Mouse (Mus musculus) midbrain, embryonic 14.5 days (tissue): Measurements from ENCODE around the gene Eps8l3. TPM values are rescaled to one million over a fixed set of nuclear protein-coding genes. Genes with fewer than 3 reads are reported as not detected.
"Not testable (repeated sequence)": the region's sequence is repeated elsewhere in the genome, so short reads cannot be mapped to it uniquely, and the experiment has no call there.

Experiments used
- ATAC-seq: fragments of 200-750 bp; cut with Nextera tagmentation; 2 replicates; pipeline ENCODE4 v1.8.0; 2017; ENCODE audit warnings: moderate number of reproducible peaks, moderate library complexity; ENCODE audit not compliant: low FRiP score, low TSS enrichment
- DNase-seq: peaks from one replicate; pipeline ENCODE4 v3.0.0-alpha.2; 2015
- H3K27ac ChIP-seq: fragments of 300-500 bp; sonication (generic); replicated peaks from 2 replicates; pipeline ENCODE4 v1.5.1; 2014; ENCODE audit warnings: mild to moderate bottlenecking, low read depth, low read length, moderate library complexity
- H3K27me3 ChIP-seq: fragments of 300-500 bp; sonication (generic); 2 replicates; pipeline ENCODE4 v1.6.1; 2014; ENCODE audit warnings: low read length, control low read depth, mixed read lengths; ENCODE audit not compliant: control insufficient read depth, insufficient read depth
- H3K36me3 ChIP-seq: fragments of 300-500 bp; sonication (generic); 2 replicates; pipeline ENCODE4 v1.6.1; 2014; ENCODE audit warnings: low read length, control low read depth; ENCODE audit not compliant: control insufficient read depth, insufficient read depth
- H3K4me1 ChIP-seq: fragments of 300-500 bp; sonication (generic); 2 replicates; pipeline ENCODE4 v1.6.1; 2014; ENCODE audit warnings: mild to moderate bottlenecking, antibody characterized with exemption, low read length, control low read depth; ENCODE audit not compliant: control insufficient read depth, insufficient read depth
- H3K4me2 ChIP-seq: fragments of 300-500 bp; sonication (generic); 2 replicates; pipeline ENCODE4 v1.6.1; 2014; ENCODE audit warnings: mild to moderate bottlenecking, low read length, moderate library complexity
- H3K4me3 ChIP-seq: fragments of 300-500 bp; sonication (generic); replicated peaks from 2 replicates; pipeline ENCODE4 v1.5.1; 2014; ENCODE audit warnings: low read depth, low read length
- H3K9ac ChIP-seq: fragments of 300-500 bp; sonication (generic); replicated peaks from 2 replicates; pipeline ENCODE4 v1.6.1; 2014; ENCODE audit warnings: mild to moderate bottlenecking, low read length, moderate library complexity
- H3K9me3 ChIP-seq: fragments of 300-500 bp; sonication (generic); 2 replicates; pipeline ENCODE4 v1.6.1; 2016; ENCODE audit warnings: low read length, control low read depth, mixed read lengths; ENCODE audit not compliant: control insufficient read depth
- WGBS: fragments of 180-500 bp; shearing (Covaris S2); extraction: QIAGEN DNeasy Blood & Tissue Kit; methylation state at CpG from one replicate; pipeline ENCODE4 v1.1.7; 2014; 5-methylcytosine and 5-hydroxymethylcytosine counted together
- polyA plus RNA-seq: library from polyadenylated mRNA; unstranded; fragments of >200 nt; fragmentation: Nextera tagmentation; extraction: Ambion mirVana; gene quantifications from 2 replicates; pipeline ENCODE4 v1.2.1, GENCODE M21; 2014

Eps8l3 gene
- polyA plus RNA-seq, 1 experiment from 2014 or later = not detected

GRCm38 (mm10) chr3:107869925-107870324 lies 7.1 kb upstream of the Eps8l3 start:
- Histone ChIP-seq H3K4me1 (peaks cover 6% of the 10 kb centered on the region; the same call in 1 of the 2 replicates), H3K9ac (no peak overlapping the region), H3K4me3 (no peak overlapping the region), H3K27ac (no peak overlapping the region), H3K27me3 (no peaks in the 10 kb centered on the region), H3K36me3 (no peaks in the 10 kb centered on the region), H3K4me2 (no peak overlapping the region), H3K9me3 (no peaks in the 10 kb centered on the region)
- WGBS = 68% methylated on average over 4 of the region's 4 CpGs
- no peak for DNase-seq
- ATAC-seq = no peak

- no peak overlapping the region for H3K27ac ChIP-seq
- no peaks in the 10 kb centered on the region for H3K9me3 ChIP-seq
- DNase-seq (no peak), ATAC-seq (no peak)
- 78% methylated on average over 24 of the region's 24 CpGs for WGBS
- H3K4me3 ChIP-seq = no peak overlapping the region
- H3K27me3 ChIP-seq = no peaks in the 10 kb centered on the region
- H3K4me1 ChIP-seq = peaks cover 6% of the 10 kb centered on the region; the same call in 1 of the 2 replicates
- no peaks in the 10 kb centered on the region for H3K36me3 ChIP-seq
- no peak overlapping the region for H3K4me2 ChIP-seq
- no peak overlapping the region for H3K9ac ChIP-seq
These were observed 3.4 kb upstream of the Eps8l3 start for GRCm38 (mm10) chr3:107873335-107874251.

- no peak overlapping the region for H3K4me2 ChIP-seq
- H3K27me3 ChIP-seq = no peaks in the 10 kb centered on the region
- DNase-seq (no peak), ATAC-seq (no peak)
- no peak overlapping the region for H3K27ac ChIP-seq
- H3K9ac ChIP-seq = no peak overlapping the region
- WGBS = 79% methylated on average over 6 of the region's 6 CpGs
- no peak overlapping the region for H3K4me3 ChIP-seq
- H3K4me1 ChIP-seq = no peaks in the 10 kb centered on the region
- H3K36me3 ChIP-seq = no peaks in the 10 kb centered on the region
- H3K9me3 ChIP-seq = no peaks in the 10 kb centered on the region
These were observed 1.8 kb upstream of the Eps8l3 start for GRCm38 (mm10) chr3:107875231-107875630.

- Histone ChIP-seq H3K4me3 (no peak overlapping the region), H3K36me3 (no peaks in the 10 kb centered on the region), H3K27ac (no peak overlapping the region), H3K4me1 (no peaks in the 10 kb centered on the region), H3K27me3 (no peaks in the 10 kb centered on the region), H3K9ac (no peak overlapping the region), H3K4me2 (no peak overlapping the region), H3K9me3 (no peaks in the 10 kb centered on the region)
- WGBS = 87% methylated on average over 12 of the region's 12 CpGs
- no peak for DNase-seq
- ATAC-seq = no peak
These were observed 1.0 kb downstream of the Eps8l3 start for GRCm38 (mm10) chr3:107877747-107878736.

- Histone ChIP-seq H3K27me3 (no peaks in the 10 kb centered on the region), H3K4me1 (no peaks in the 10 kb centered on the region), H3K9me3 (no peaks in the 10 kb centered on the region), H3K36me3 (no peaks in the 10 kb centered on the region), H3K4me3 (no peak overlapping the region), H3K9ac (no peak overlapping the region), H3K4me2 (no peak overlapping the region), H3K27ac (0 out of 2 replicates have a peak overlapping the region, but pooled peaks have one; percentile 5)
- DNase-seq = peak; percentile 67
- WGBS = 84% methylated on average over 9 of the region's 9 CpGs
- ATAC-seq = peak; percentile 70
These were observed 10.9 kb downstream of the Eps8l3 start for GRCm38 (mm10) chr3:107887674-107888495.

- not testable (repeated sequence) for H3K4me2 ChIP-seq, H3K27me3 ChIP-seq, H3K4me3 ChIP-seq, H3K4me1 ChIP-seq, ATAC-seq, DNase-seq, H3K9me3 ChIP-seq, H3K27ac ChIP-seq, H3K36me3 ChIP-seq, H3K9ac ChIP-seq
- 89% methylated on average over 2 of the region's 2 CpGs for WGBS
These were observed 12.2 kb downstream of the Eps8l3 start for GRCm38 (mm10) chr3:107889236-107889635.

- DNase-seq = no peak
- H3K4me3 ChIP-seq = peak overlapping the region; percentile 76
- H3K9ac ChIP-seq = peak overlapping the region; percentile 89
- H3K36me3 ChIP-seq = peaks cover 10% of the 10 kb centered on the region; the same call in 1 of the 2 replicates
- H3K27ac ChIP-seq = peak overlapping the region; percentile 78
- peaks cover 10% of the 10 kb centered on the region for H3K4me1 ChIP-seq
- H3K27me3 ChIP-seq = no peaks in the 10 kb centered on the region
- ATAC-seq = peak; percentile 18
- H3K4me2 ChIP-seq = peak overlapping the region; percentile 77
- WGBS = 12% methylated on average over 6 of the region's 6 CpGs
- H3K9me3 ChIP-seq = no peaks in the 10 kb centered on the region
These were observed 18.2 kb downstream of the Eps8l3 start for GRCm38 (mm10) chr3:107895194-107895719.
